Mouse (Mus musculus): ENCODE results near the gene Itgav.

DNA sequence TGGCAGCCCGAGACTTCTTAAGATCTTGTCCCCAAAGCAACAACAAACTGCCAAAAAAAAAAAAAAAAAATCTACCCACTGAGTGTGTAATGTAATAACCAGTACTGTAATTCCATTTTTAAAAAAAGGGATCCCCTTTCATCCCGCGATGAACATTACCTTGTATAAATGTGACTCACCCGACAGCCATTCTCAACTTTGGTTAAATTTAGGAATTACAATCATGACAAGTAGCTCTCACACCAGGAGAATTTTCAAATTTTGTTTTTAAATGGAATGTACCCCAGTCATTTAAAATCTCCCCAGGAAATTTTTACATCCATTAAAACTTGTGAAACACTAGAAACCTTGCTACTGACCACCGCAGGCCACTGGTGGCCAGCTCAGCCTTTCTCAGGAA lies 10.3 kb upstream of the Itgav start:
- TF ChIP-seq JUND (IDR thresholded peaks at IDR 0.05; ENCODE audit: low read depth, low read length) = no peak
- TF ChIP-seq NRF1 (IDR thresholded peaks at IDR 0.05; ENCODE audit: insufficient read depth, low read depth, low read length, poor library complexity, severe bottlenecking) = no peak
- no peak for TF ChIP-seq TCF12 (IDR thresholded peaks at IDR 0.05; ENCODE audit: low read depth, low read length)
- TF ChIP-seq CTCF (IDR thresholded peaks at IDR 0.05 in 2 of 3, conservative IDR thresholded peaks at IDR 0.05 in 1 of 3; ENCODE audit: control insufficient read depth in 1 of 3, insufficient read depth in 1 of 3, low read depth in 2 of 3, low read length in 3 of 3, poor library complexity in 1 of 3, severe bottlenecking in 1 of 3) = no peak
